Mouse (Mus musculus) urinary bladder, postnatal 36 days (tissue): ENCODE results near the gene Rarb.

Experiments
- DNase-seq, 2 experiments: peaks; one replicate each; pipeline ENCODE4 v3.0.0; 2022; ENCODE audit warnings: low spot score in 2 of 2, mixed read lengths in 1 of 2

Gene Rarb

DNA sequence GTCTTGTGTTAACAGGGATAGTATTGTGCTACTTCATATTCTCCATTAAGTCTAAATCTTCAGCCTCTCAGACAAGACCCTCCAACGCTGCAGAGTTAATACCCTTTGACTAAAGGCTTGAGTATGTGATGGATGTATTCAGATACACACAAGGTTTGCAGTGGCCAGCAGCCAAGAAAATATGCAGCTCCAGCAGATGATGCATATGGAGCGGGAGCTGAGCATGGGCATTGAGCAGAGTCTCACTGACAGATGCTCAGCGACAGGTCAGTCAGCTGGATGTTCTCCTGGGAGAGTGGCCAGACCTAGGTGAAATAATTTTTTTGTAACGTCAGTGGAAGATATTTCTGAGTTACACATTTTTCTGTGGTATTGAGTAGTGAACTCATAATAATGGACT lies 229.8 kb downstream of the Rarb start:
- no peak for DNase-seq

GRCm38 (mm10) chr14:16578100-16578499 lies 240.9 kb downstream of the Rarb start:
- DNase-seq = no peak

- DNase-seq = no peak
Observed at GRCm38 (mm10) chr14:16577049-16577448, 241.9 kb downstream of the Rarb start.

- peak; percentile 71 to 82 for DNase-seq
Observed at GRCm38 (mm10) chr14:16574925-16575721, 243.8 kb downstream of the Rarb start.

DNA sequence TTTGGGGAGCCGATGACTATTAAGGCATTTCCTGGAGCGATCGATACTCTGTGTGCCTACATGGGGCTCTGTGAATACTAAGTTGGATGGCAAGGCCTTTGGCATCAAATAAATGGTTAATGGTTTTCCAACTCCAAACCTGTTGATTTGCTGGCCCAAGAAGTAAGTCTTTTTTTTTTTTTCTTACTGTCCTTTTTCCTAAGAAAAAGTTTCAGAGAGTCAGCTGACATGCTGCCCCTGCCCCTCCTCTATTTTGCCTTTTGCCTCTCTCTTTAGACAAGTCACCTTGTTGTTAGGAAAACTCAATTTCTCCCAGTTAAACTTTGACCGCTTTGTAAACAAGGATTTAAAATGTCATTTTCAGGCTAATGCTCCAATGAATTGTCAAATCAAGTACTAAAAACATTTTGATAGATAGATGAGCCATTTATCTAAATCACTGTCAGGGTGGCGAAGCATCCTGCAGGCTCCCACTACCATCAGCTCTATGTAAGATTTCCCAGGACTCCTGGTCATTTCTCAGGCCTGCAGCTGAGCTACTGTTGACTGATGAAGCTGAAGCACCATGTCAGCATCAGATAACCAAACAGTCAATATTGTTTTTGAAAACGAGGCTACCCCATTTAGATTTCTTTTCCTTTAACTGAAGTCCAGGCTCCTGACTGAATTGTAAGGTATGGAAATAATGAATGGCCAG lies 245.3 kb downstream of the Rarb start:
- DNase-seq = no peak

DNA sequence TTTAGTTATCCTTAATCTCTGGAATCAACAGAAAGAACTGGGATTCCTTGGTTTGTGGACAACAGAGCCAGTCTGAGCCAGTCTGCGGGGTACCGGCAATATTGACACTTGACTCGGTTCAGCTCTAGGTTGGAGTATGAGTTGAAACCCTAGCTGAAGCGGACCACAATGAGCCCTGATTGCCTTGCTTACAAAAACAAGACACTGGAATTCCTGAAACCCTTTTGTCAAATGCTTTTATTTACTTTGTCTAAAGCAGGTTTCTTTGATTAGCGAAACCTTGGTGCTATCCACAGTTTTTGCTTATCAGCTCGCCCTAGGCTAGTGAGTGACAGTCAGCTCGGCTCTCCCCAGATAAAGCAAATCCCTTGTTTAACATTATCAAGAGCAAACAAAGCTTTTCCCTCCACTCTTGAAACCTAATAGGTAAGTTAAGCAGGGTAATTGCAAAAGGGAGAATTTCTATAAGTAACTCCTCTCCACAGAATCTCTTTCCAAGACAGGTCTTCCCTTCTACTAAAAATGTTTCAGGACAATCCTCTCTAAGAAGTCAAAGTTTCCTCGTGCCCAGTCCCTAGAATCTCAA lies 246.1 kb downstream of the Rarb start:
- no peak for DNase-seq

GRCm38 (mm10) chr14:16569506-16570001 lies 249.4 kb downstream of the Rarb start:
- no peak for DNase-seq

- DNase-seq = no peak
Observed at GRCm38 (mm10) chr14:16566920-16567319, 252.0 kb downstream of the Rarb start.

DNA sequence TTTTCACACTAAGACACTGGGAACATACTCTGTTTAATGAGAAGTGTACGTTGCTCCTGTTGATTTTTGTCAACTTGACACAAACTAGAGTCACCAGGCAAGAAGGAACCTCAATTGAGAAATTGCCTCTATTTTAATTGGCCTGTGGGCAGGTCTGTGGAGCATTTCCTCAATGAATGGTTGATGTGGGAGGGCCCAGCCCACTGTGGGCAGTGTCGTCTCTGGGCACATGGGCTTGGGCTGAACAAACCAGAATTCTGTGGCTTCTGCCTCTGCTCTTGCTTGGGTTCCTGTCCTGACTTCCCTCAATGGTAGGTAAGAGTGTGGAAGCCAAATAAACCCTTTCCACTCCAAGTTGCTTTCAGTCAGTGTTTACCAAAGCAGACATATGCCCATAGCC lies 255.0 kb downstream of the Rarb start:
- DNase-seq = no peak

DNA sequence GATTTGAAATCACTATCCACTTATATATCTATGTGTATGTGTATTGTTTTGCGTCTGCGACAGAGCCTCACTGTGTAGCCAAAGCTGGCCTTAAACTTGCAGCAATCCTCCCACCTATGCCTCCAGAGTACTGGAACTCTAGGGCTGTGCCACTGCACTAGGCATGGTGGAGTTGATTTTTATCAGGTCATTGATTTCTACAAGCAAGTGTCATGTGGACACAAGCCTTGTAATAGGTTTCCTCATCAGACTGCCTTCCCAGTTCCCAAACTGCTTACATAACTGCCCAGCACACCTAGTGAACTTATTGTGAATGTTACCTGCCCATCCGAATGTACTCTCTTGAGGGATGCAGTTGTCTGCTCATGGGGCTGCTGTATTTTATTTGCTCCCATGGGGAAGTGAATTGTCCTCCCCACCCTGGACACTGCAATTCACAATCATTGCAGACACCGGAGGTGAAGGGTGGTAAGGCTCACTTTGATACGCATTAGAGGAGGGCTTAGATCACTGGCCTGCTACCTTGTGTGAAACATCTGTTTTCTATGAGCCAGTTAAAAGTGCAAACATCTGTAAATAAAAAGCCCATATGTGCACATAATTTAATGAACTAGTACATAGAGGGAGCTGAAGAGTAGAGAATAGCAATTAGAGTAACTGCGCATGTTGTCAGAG lies 257.3 kb downstream of the Rarb start:
- DNase-seq = no peak

- no peak for DNase-seq
Observed at GRCm38 (mm10) chr14:16559294-16560217, 259.4 kb downstream of the Rarb start.

DNA sequence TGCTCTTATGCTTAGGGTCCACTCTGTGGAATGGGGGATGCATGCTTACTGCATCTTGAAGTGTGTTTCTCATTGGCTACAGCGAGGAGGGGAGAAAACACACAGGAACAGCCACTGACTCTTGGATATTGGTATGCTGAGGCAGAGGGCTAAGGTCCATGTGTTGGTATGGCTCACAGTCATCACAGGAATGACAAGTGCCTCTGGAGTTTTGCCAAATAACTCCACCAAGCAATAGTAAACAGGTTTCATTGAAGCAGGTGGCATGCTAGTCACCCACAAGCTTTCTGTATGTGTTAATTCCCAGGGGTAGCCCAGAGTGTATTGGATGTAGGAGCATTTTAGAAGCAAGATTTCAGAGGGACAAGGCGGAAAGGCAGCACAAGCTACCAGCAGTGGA lies 260.9 kb downstream of the Rarb start:
- no peak for DNase-seq

GRCm38 (mm10) chr14:16554643-16555459 lies 264.1 kb downstream of the Rarb start:
- DNase-seq = no peak

- DNase-seq = no peak
Observed at GRCm38 (mm10) chr14:16554319-16554642, 264.7 kb downstream of the Rarb start.

GRCm38 (mm10) chr14:16552293-16552692 lies 266.7 kb downstream of the Rarb start:
- DNase-seq = no peak

DNA sequence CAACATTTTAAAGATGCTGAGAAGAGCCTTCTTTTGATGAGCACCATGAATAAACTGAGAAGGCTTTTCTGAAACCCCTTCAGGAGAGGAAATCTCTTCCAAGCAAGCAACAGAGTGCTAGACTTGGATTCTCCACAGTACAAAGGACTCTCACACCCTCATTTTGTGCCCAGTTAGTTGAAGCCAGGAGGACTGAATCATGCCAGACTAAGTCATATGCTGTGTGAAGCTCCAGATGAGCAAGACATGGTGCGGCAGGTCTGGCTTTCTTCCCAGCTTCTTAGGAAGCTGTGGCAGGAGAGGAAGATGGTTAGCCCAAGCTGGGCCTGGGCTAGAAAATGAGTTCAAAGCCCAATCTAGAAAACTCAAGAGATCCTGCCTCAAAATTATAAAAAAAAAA lies 267.1 kb downstream of the Rarb start:
- no peak for DNase-seq

DNA sequence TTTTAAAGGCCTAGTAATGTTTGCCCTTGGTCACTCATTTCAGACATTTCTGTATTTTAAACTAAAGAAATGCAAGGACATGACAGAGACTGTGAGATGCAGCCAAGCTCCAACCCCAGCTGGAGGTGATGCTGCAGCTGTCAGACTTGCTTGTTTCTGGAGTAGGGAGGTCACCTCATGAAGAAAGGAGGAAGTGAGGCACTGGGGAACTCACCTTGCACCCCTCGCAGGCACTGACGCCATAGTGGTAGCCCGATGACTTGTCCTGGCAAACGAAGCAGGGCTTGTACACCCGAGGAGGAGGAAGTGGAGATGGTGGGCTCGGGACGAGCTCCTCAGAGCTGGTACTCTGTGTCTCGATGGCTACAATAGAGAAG lies 270.8 kb downstream of the Rarb start:
- DNase-seq = no peak

DNA sequence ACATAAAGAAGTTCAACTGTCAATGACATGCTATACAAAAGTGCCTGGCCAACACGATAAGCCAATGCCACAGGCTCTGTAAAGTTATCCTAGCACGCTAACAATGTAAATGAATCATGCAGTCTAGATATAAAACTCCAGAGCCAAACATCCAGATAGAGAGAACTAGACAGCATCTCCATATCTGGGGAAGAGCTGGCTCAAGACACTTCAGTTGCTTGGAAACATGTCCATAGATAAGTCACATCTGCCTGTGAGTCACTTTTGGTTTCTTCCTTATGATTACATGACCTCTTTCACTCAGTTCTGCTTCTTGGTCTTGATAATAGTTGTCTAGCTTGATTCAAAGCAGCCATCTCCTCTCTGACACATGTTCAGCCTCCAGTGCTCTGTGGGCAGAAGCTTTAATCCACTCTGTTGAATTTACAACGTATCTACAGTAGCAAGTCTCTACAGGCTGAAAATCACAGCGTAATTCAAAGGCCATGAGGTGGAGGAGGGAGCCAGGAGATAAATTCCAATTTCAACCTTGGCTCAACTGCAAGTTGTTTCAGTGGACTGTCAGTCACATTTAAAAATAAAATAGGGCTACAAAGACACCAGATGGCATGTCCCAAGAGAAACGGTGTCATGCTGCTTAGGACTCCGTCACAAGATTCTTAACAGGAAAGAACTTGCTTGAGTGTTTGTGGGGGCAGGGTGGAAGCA lies 271.3 kb downstream of the Rarb start:
- no peak for DNase-seq

DNA sequence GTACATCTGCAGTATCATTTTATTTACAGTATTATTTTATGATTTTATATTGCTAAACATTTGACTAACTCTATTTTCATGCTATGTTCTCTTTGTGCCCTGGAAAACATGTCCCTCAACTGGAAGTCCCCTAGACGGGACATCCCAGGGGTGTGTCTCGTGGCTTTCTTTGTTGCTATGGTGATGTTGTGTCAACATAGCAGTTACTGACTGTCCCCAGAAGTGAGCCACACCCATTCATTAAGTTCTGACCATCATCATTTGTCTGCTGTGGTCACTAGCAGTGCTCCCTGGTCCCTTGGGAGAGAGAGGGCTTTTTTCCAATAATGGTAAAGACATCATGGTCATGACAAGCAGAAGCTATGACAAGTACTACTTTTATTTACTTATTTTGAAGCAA lies 274.0 kb downstream of the Rarb start:
- DNase-seq = no peak

DNA sequence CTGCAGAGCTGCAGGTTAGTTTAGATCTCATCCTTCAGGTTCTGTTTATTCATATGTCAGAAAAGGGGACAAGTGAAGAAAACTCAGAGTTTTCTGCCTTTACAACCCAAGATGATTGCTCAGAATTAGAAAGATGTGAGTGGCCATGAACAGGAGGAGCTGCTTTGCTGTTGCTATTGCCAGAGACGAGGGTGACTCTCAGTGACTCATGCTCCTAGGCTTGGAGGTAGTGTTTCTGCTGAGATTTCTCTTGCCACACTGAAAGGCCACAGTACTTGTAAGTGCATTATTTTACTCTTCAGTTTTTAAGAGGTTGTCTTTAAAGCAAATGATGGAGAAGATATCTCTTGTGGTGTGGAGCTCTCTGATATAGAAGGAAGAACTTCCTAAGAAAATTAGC lies 277.3 kb downstream of the Rarb start:
- DNase-seq = no peak
